Mouse (Mus musculus): Measurements from ENCODE around the gene Lce1f. TPM values are rescaled to one million over a fixed set of nuclear protein-coding genes. Genes with fewer than 3 reads are reported as not detected.

Lce1f gene
- total and polyA plus RNA-seq, 2 experiments from 2014 or later = not detected

GRCm38 (mm10) chr3:92678947-92679346 lies 41.2 kb downstream of the Lce1f start, which contains the start of gene Lce1c:
Gene Lce1c (plus strand): TSS chr3:92679247.
- no peaks in the 10 kb centered on the region for H3K4me1 ChIP-seq (ENCODE audit: control insufficient read depth, insufficient read depth)
- no peak within 1 kb of the TSS for H3K27ac ChIP-seq (ENCODE audit: low read depth)
- no peak within 1 kb of the TSS for H3K9ac ChIP-seq (replicated peaks; ENCODE audit: low read depth, low read length)
- TF ChIP-seq CTCF (IDR thresholded peaks at IDR 0.05; ENCODE audit: low read depth) = no peak
- TF ChIP-seq EP300 (IDR thresholded peaks at IDR 0.05; ENCODE audit: low read depth) = no peak
- H3K4me2 ChIP-seq (ENCODE audit: low read depth, low read length) = no peak within 1 kb of the TSS
- H3K4me3 ChIP-seq (ENCODE audit: low read depth, low read length) = no peak within 1 kb of the TSS
- H3K36me3 ChIP-seq (replicated peaks; ENCODE audit: control insufficient read depth, insufficient read depth, low read length) = no peaks in the 10 kb centered on the region
- H3K27me3 ChIP-seq (ENCODE audit: control insufficient read depth, insufficient read depth, low read length) = no peaks in the 10 kb centered on the region
- 78% methylated on average over 4 of the region's 4 CpGs for WGBS
- no peaks in the 10 kb centered on the region for H3K9me3 ChIP-seq (replicated peaks; ENCODE audit: control insufficient read depth, low read length)
- ATAC-seq (ENCODE audit: insufficient read depth, low read depth) (no peak), DNase-seq (ENCODE audit: low spot score) (no peak)

DNA sequence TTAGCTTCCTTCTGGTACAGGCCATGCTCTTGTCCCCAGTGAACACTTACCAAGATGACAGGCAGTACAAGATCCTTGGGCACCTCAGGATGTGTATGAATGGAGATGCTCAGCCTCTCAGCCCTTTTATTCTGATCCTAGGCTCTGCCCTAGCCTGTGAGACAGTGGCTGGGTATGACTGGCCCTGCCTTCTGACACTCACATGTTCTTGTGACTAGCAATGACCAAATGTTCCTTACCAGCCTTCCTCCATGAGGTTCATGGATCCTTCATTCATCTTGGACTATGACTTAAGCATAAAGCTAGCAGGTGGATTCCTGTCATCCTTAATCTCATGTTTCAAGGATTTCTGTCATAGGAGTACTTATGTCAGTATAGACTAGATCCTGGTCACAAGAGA lies 49.9 kb downstream of the Lce1f start, which contains the start of gene Lce1a2:
Gene Lce1a2 (minus strand): TSS at position 101 of the 400 bp plus-strand sequence.
- DNase-seq (ENCODE audit: low spot score) (no peak), ATAC-seq (ENCODE audit: insufficient read depth, low read depth) (no peak)
- no peaks in the 10 kb centered on the region for H3K36me3 ChIP-seq (replicated peaks; ENCODE audit: control insufficient read depth, insufficient read depth, low read length)
- no peaks in the 10 kb centered on the region for H3K27me3 ChIP-seq (ENCODE audit: control insufficient read depth, insufficient read depth, low read length)
- no peak within 1 kb of the TSS for H3K9ac ChIP-seq (replicated peaks; ENCODE audit: low read depth, low read length)
- no peak within 1 kb of the TSS for H3K4me2 ChIP-seq (ENCODE audit: low read depth, low read length)
- no peak for TF ChIP-seq EP300 (IDR thresholded peaks at IDR 0.05; ENCODE audit: low read depth)
- no peak for TF ChIP-seq CTCF (IDR thresholded peaks at IDR 0.05; ENCODE audit: low read depth)
- no peaks in the 10 kb centered on the region for H3K4me1 ChIP-seq (ENCODE audit: control insufficient read depth, insufficient read depth)
- no peaks in the 10 kb centered on the region for H3K9me3 ChIP-seq (replicated peaks; ENCODE audit: control insufficient read depth, low read length)
- H3K27ac ChIP-seq (ENCODE audit: low read depth) = no peak within 1 kb of the TSS
- H3K4me3 ChIP-seq (ENCODE audit: low read depth, low read length) = no peak within 1 kb of the TSS

Other genes starting within 250 kb of the Lce1f start
- gene Sprr1a, start 234.5 kb downstream of the Lce1f start, total RNA-seq (2014; rRNA removed; ENCODE audit: low replicate concordance) = 44.3 TPM in 1 of 2 replicates, not detected in the other
- gene Sprr1a, start 234.5 kb downstream of the Lce1f start, polyA plus RNA-seq (2015; fragmentation: Nextera tagmentation; extraction: Ambion mirVana) = 0.19 TPM in 2 replicates
- not detected in 2 replicates for gene Sprr4, start 219.9 kb downstream of the Lce1f start, total RNA-seq (2014; rRNA removed; ENCODE audit: low replicate concordance)
- not detected in 2 replicates for gene Sprr4, start 219.9 kb downstream of the Lce1f start, polyA plus RNA-seq (2015; fragmentation: Nextera tagmentation; extraction: Ambion mirVana)
- gene 2310046K23Rik, start 185.8 kb downstream of the Lce1f start, total RNA-seq (2014; rRNA removed; ENCODE audit: low replicate concordance) = not detected in 2 replicates
- not detected in 2 replicates for gene 2310046K23Rik, start 185.8 kb downstream of the Lce1f start, polyA plus RNA-seq (2015; fragmentation: Nextera tagmentation; extraction: Ambion mirVana)
- gene Ivl, start 146.6 kb downstream of the Lce1f start, total RNA-seq (2014; rRNA removed; ENCODE audit: low replicate concordance) = 6.4 TPM in 1 of 2 replicates, not detected in the other
- gene Ivl, start 146.6 kb downstream of the Lce1f start, polyA plus RNA-seq (2015; fragmentation: Nextera tagmentation; extraction: Ambion mirVana) = not detected in 2 replicates
- gene Smcp, start 131.4 kb downstream of the Lce1f start, total RNA-seq (2014; rRNA removed; ENCODE audit: low replicate concordance) = not detected in 2 replicates
- gene Smcp, start 131.4 kb downstream of the Lce1f start, polyA plus RNA-seq (2015; fragmentation: Nextera tagmentation; extraction: Ambion mirVana) = not detected in 2 replicates
- gene 2210017I01Rik, start 112.9 kb downstream of the Lce1f start, total RNA-seq (2014; rRNA removed; ENCODE audit: low replicate concordance) = not detected in 2 replicates
- gene 2210017I01Rik, start 112.9 kb downstream of the Lce1f start, polyA plus RNA-seq (2015; fragmentation: Nextera tagmentation; extraction: Ambion mirVana) = not detected in 2 replicates
- gene Lce6a, start 98.7 kb downstream of the Lce1f start, total RNA-seq (2014; rRNA removed; ENCODE audit: low replicate concordance) = not detected in 2 replicates
- gene Lce6a, start 98.7 kb downstream of the Lce1f start, polyA plus RNA-seq (2015; fragmentation: Nextera tagmentation; extraction: Ambion mirVana) = not detected in 2 replicates
- gene Lce1a1, start 72.0 kb downstream of the Lce1f start, total RNA-seq (2014; rRNA removed; ENCODE audit: low replicate concordance) = not detected in 2 replicates
- gene Lce1a1, start 72.0 kb downstream of the Lce1f start, polyA plus RNA-seq (2015; fragmentation: Nextera tagmentation; extraction: Ambion mirVana) = not detected in 2 replicates
- not detected in 2 replicates for gene Lce1b, start 63.4 kb downstream of the Lce1f start, total RNA-seq (2014; rRNA removed; ENCODE audit: low replicate concordance)
- gene Lce1b, start 63.4 kb downstream of the Lce1f start, polyA plus RNA-seq (2015; fragmentation: Nextera tagmentation; extraction: Ambion mirVana) = not detected in 2 replicates
- not detected in 2 replicates for gene Lce1a2, start 50.0 kb downstream of the Lce1f start, total RNA-seq (2014; rRNA removed; ENCODE audit: low replicate concordance)
- gene Lce1a2, start 50.0 kb downstream of the Lce1f start, polyA plus RNA-seq (2015; fragmentation: Nextera tagmentation; extraction: Ambion mirVana) = not detected in 2 replicates
- gene Lce1c, start 41.1 kb downstream of the Lce1f start, total RNA-seq (2014; rRNA removed; ENCODE audit: low replicate concordance) = not detected in 2 replicates
- gene Lce1c, start 41.1 kb downstream of the Lce1f start, polyA plus RNA-seq (2015; fragmentation: Nextera tagmentation; extraction: Ambion mirVana) = not detected in 2 replicates
- gene Lce1d, start 33.1 kb downstream of the Lce1f start, total RNA-seq (2014; rRNA removed; ENCODE audit: low replicate concordance) = not detected in 2 replicates
- gene Lce1d, start 33.1 kb downstream of the Lce1f start, polyA plus RNA-seq (2015; fragmentation: Nextera tagmentation; extraction: Ambion mirVana) = not detected in 2 replicates
- not detected in 2 replicates for gene Lce1e, start 11.3 kb downstream of the Lce1f start, total RNA-seq (2014; rRNA removed; ENCODE audit: low replicate concordance)
- gene Lce1e, start 11.3 kb downstream of the Lce1f start, polyA plus RNA-seq (2015; fragmentation: Nextera tagmentation; extraction: Ambion mirVana) = not detected in 2 replicates
- not detected in 2 replicates for gene Gm38119, start 18.7 kb upstream of the Lce1f start, total RNA-seq (2014; rRNA removed; ENCODE audit: low replicate concordance)
- not detected in 2 replicates for gene Gm38119, start 18.7 kb upstream of the Lce1f start, polyA plus RNA-seq (2015; fragmentation: Nextera tagmentation; extraction: Ambion mirVana)
- not detected in 2 replicates for gene Lce1g, start 32.0 kb upstream of the Lce1f start, total RNA-seq (2014; rRNA removed; ENCODE audit: low replicate concordance)
- not detected in 2 replicates for gene Lce1g, start 32.0 kb upstream of the Lce1f start, polyA plus RNA-seq (2015; fragmentation: Nextera tagmentation; extraction: Ambion mirVana)
- gene Lce1h, start 44.7 kb upstream of the Lce1f start, total RNA-seq (2014; rRNA removed; ENCODE audit: low replicate concordance) = not detected in 2 replicates
- not detected in 2 replicates for gene Lce1h, start 44.7 kb upstream of the Lce1f start, polyA plus RNA-seq (2015; fragmentation: Nextera tagmentation; extraction: Ambion mirVana)
- not detected in 2 replicates for gene Lce1i, start 58.5 kb upstream of the Lce1f start, total RNA-seq (2014; rRNA removed; ENCODE audit: low replicate concordance)
- not detected in 2 replicates for gene Lce1i, start 58.5 kb upstream of the Lce1f start, polyA plus RNA-seq (2015; fragmentation: Nextera tagmentation; extraction: Ambion mirVana)
- not detected in 2 replicates for gene Lce1j, start 70.2 kb upstream of the Lce1f start, total RNA-seq (2014; rRNA removed; ENCODE audit: low replicate concordance)
- gene Lce1j, start 70.2 kb upstream of the Lce1f start, polyA plus RNA-seq (2015; fragmentation: Nextera tagmentation; extraction: Ambion mirVana) = not detected in 2 replicates
- gene Lce1k, start 87.5 kb upstream of the Lce1f start, total RNA-seq (2014; rRNA removed; ENCODE audit: low replicate concordance) = not detected in 2 replicates
- gene Lce1k, start 87.5 kb upstream of the Lce1f start, polyA plus RNA-seq (2015; fragmentation: Nextera tagmentation; extraction: Ambion mirVana) = not detected in 2 replicates
- not detected in 2 replicates for gene Kprp, start 106.9 kb upstream of the Lce1f start, total RNA-seq (2014; rRNA removed; ENCODE audit: low replicate concordance)
- not detected in 2 replicates for gene Kprp, start 106.9 kb upstream of the Lce1f start, polyA plus RNA-seq (2015; fragmentation: Nextera tagmentation; extraction: Ambion mirVana)
- not detected in 2 replicates for gene Lce1l, start 130.9 kb upstream of the Lce1f start, total RNA-seq (2014; rRNA removed; ENCODE audit: low replicate concordance)
- gene Lce1l, start 130.9 kb upstream of the Lce1f start, polyA plus RNA-seq (2015; fragmentation: Nextera tagmentation; extraction: Ambion mirVana) = not detected in 2 replicates
- gene 2310050C09Rik, start 149.9 kb upstream of the Lce1f start, total RNA-seq (2014; rRNA removed; ENCODE audit: low replicate concordance) = not detected in 2 replicates
- gene 2310050C09Rik, start 149.9 kb upstream of the Lce1f start, polyA plus RNA-seq (2015; fragmentation: Nextera tagmentation; extraction: Ambion mirVana) = not detected in 2 replicates
- not detected in 2 replicates for gene Lce3a, start 205.9 kb upstream of the Lce1f start, total RNA-seq (2014; rRNA removed; ENCODE audit: low replicate concordance)
- gene Lce3a, start 205.9 kb upstream of the Lce1f start, polyA plus RNA-seq (2015; fragmentation: Nextera tagmentation; extraction: Ambion mirVana) = not detected in 2 replicates
- not detected in 2 replicates for gene Lce3b, start 212.6 kb upstream of the Lce1f start, total RNA-seq (2014; rRNA removed; ENCODE audit: low replicate concordance)
- not detected in 2 replicates for gene Lce3b, start 212.6 kb upstream of the Lce1f start, polyA plus RNA-seq (2015; fragmentation: Nextera tagmentation; extraction: Ambion mirVana)
- gene Lce3c, start 224.1 kb upstream of the Lce1f start, total RNA-seq (2014; rRNA removed; ENCODE audit: low replicate concordance) = not detected in 2 replicates
- gene Lce3c, start 224.1 kb upstream of the Lce1f start, polyA plus RNA-seq (2015; fragmentation: Nextera tagmentation; extraction: Ambion mirVana) = not detected in 2 replicates
- gene Lce3d, start 237.0 kb upstream of the Lce1f start, total RNA-seq (2014; rRNA removed; ENCODE audit: low replicate concordance) = not detected in 2 replicates
- gene Lce3d, start 237.0 kb upstream of the Lce1f start, polyA plus RNA-seq (2015; fragmentation: Nextera tagmentation; extraction: Ambion mirVana) = not detected in 2 replicates
- not detected in 2 replicates for gene Lce3e, start 246.7 kb upstream of the Lce1f start, total RNA-seq (2014; rRNA removed; ENCODE audit: low replicate concordance)
- gene Lce3e, start 246.7 kb upstream of the Lce1f start, polyA plus RNA-seq (2015; fragmentation: Nextera tagmentation; extraction: Ambion mirVana) = not detected in 2 replicates